ENCODE assay signal across 1 mouse cellular context in genomic region chr2:114011838-114012237, GRCm38 (mm10).
TF ChIP-seq lines count a peak whose summit lies in the region.

No protein-coding gene starts in this region.

TF ChIP-seq in MEL, 35 proteins besides CTCF, POLR2A, EP300 and RAD21 (continued from another document):
- TF ChIP-seq MYB (IDR thresholded peaks at IDR 0.05; ENCODE audit: low read depth, low read length) = no peak
- TF ChIP-seq GATA1 (IDR thresholded peaks at IDR 0.05; ENCODE audit: low read depth, low read length) = no peak
- TF ChIP-seq USF1 (IDR thresholded peaks at IDR 0.05; ENCODE audit: low read depth, low read length) = no peak
- no peak for TF ChIP-seq MAX (IDR thresholded peaks at IDR 0.05; ENCODE audit: low read length)
- TF ChIP-seq MEF2A (IDR thresholded peaks at IDR 0.05; ENCODE audit: extremely low read depth, insufficient replicate concordance, low read depth, low read length, poor library complexity, severe bottlenecking) = no peak
- TF ChIP-seq ZKSCAN1 (IDR thresholded peaks at IDR 0.05; ENCODE audit: low read depth, low read length) = no peak
- no peak for TF ChIP-seq BHLHE40 (IDR thresholded peaks at IDR 0.05; ENCODE audit: borderline replicate concordance, low read depth, low read length)
- TF ChIP-seq NELFE (IDR thresholded peaks at IDR 0.05; ENCODE audit: low read depth, low read length) = no peak
- no peak for TF ChIP-seq ETS1 (IDR thresholded peaks at IDR 0.05; ENCODE audit: low read depth, low read length)
